Mouse (Mus musculus): ENCODE measurements around the gene Rora. TPM values are rescaled to one million over a fixed set of nuclear protein-coding genes. Genes with fewer than 3 reads are reported as not detected.

Rora gene
- polyA plus RNA-seq, 1 experiment, result 10.7 TPM

GRCm38 (mm10) chr9:68842134-68842892, 188.7 kb downstream of the Rora start:
- H3K4me3 ChIP-seq (ENCODE audit: insufficient read depth, low read depth, low read length), result no peak overlapping the region
- no peak overlapping the region for H3K27ac ChIP-seq (replicated peaks; ENCODE audit: low read depth, low read length)
- no peaks in the 10 kb centered on the region for H3K4me1 ChIP-seq (ENCODE audit: control insufficient read depth, insufficient read depth, insufficient read length, low read length)

- H3K27ac ChIP-seq (replicated peaks; ENCODE audit: low read depth, low read length), result no peak overlapping the region
- no peaks in the 10 kb centered on the region for H3K4me1 ChIP-seq (ENCODE audit: control insufficient read depth, insufficient read depth, insufficient read length, low read length)
- H3K4me3 ChIP-seq (ENCODE audit: insufficient read depth, low read depth, low read length), result no peak overlapping the region
Measured at GRCm38 (mm10) chr9:68845556-68845955, 192.0 kb downstream of the Rora start.

GRCm38 (mm10) chr9:68850321-68850720, 196.7 kb downstream of the Rora start:
- no peaks in the 10 kb centered on the region for H3K4me1 ChIP-seq (ENCODE audit: control insufficient read depth, insufficient read depth, insufficient read length, low read length)
- no peak overlapping the region for H3K27ac ChIP-seq (replicated peaks; ENCODE audit: low read depth, low read length)
- no peak overlapping the region for H3K4me3 ChIP-seq (ENCODE audit: insufficient read depth, low read depth, low read length)

- Histone ChIP-seq H3K4me3 (ENCODE audit: insufficient read depth, low read depth, low read length) (no peak overlapping the region), H3K27ac (replicated peaks; ENCODE audit: low read depth, low read length) (no peak overlapping the region), H3K4me1 (ENCODE audit: control insufficient read depth, insufficient read depth, insufficient read length, low read length) (no peaks in the 10 kb centered on the region)
Measured at GRCm38 (mm10) chr9:68852201-68852600, 198.6 kb downstream of the Rora start.

- H3K4me3 ChIP-seq (ENCODE audit: insufficient read depth, low read depth, low read length), result no peak overlapping the region
- H3K4me1 ChIP-seq (ENCODE audit: control insufficient read depth, insufficient read depth, insufficient read length, low read length), result peaks cover 2% of the 10 kb centered on the region; the same call in 1 of the 2 replicates
- no peak overlapping the region for H3K27ac ChIP-seq (replicated peaks; ENCODE audit: low read depth, low read length)
Measured at GRCm38 (mm10) chr9:68852934-68853333, 199.3 kb downstream of the Rora start.

- Histone ChIP-seq H3K4me3 (ENCODE audit: insufficient read depth, low read depth, low read length) (no peak overlapping the region), H3K4me1 (ENCODE audit: control insufficient read depth, insufficient read depth, insufficient read length, low read length) (peaks cover 5% of the 10 kb centered on the region)
Measured at GRCm38 (mm10) chr9:68859500-68859899, 205.9 kb downstream of the Rora start.

GRCm38 (mm10) chr9:68866317-68866716, 212.7 kb downstream of the Rora start:
- Histone ChIP-seq H3K27ac (replicated peaks; ENCODE audit: low read depth, low read length) (no peak overlapping the region), H3K4me1 (ENCODE audit: control insufficient read depth, insufficient read depth, insufficient read length, low read length) (no peaks in the 10 kb centered on the region), H3K4me3 (ENCODE audit: insufficient read depth, low read depth, low read length) (no peak overlapping the region)

More at GRCm38 (mm10) chr9:68859500-68859899, 205.9 kb downstream of the Rora start:
- no peak overlapping the region for H3K27ac ChIP-seq (replicated peaks; ENCODE audit: low read depth, low read length)

GRCm38 (mm10) chr9:68873838-68874237, 220.3 kb downstream of the Rora start:
- no peak overlapping the region for H3K4me3 ChIP-seq (ENCODE audit: insufficient read depth, low read depth, low read length)
- no peaks in the 10 kb centered on the region for H3K4me1 ChIP-seq (ENCODE audit: control insufficient read depth, insufficient read depth, insufficient read length, low read length)
- no peak overlapping the region for H3K27ac ChIP-seq (replicated peaks; ENCODE audit: low read depth, low read length)

GRCm38 (mm10) chr9:68874544-68874943, 221.0 kb downstream of the Rora start:
- H3K4me3 ChIP-seq (ENCODE audit: insufficient read depth, low read depth, low read length), result no peak overlapping the region
- no peak overlapping the region for H3K27ac ChIP-seq (replicated peaks; ENCODE audit: low read depth, low read length)
- no peaks in the 10 kb centered on the region for H3K4me1 ChIP-seq (ENCODE audit: control insufficient read depth, insufficient read depth, insufficient read length, low read length)

- Histone ChIP-seq H3K27ac (replicated peaks; ENCODE audit: low read depth, low read length) (no peak overlapping the region), H3K4me1 (ENCODE audit: control insufficient read depth, insufficient read depth, insufficient read length, low read length) (no peaks in the 10 kb centered on the region), H3K4me3 (ENCODE audit: insufficient read depth, low read depth, low read length) (no peak overlapping the region)
Measured at GRCm38 (mm10) chr9:68875791-68876190, 222.2 kb downstream of the Rora start.

- Histone ChIP-seq H3K4me1 (ENCODE audit: control insufficient read depth, insufficient read depth, insufficient read length, low read length) (no peaks in the 10 kb centered on the region), H3K27ac (replicated peaks; ENCODE audit: low read depth, low read length) (no peak overlapping the region), H3K4me3 (ENCODE audit: insufficient read depth, low read depth, low read length) (no peak overlapping the region)
Measured at GRCm38 (mm10) chr9:68876289-68876688, 222.7 kb downstream of the Rora start.

GRCm38 (mm10) chr9:68881896-68882295, 228.3 kb downstream of the Rora start:
- Histone ChIP-seq H3K4me1 (ENCODE audit: control insufficient read depth, insufficient read depth, insufficient read length, low read length) (peaks cover 14% of the 10 kb centered on the region), H3K27ac (replicated peaks; ENCODE audit: low read depth, low read length) (no peak overlapping the region), H3K4me3 (ENCODE audit: insufficient read depth, low read depth, low read length) (no peak overlapping the region)

GRCm38 (mm10) chr9:68883005-68883404, 229.4 kb downstream of the Rora start:
- H3K27ac ChIP-seq (replicated peaks; ENCODE audit: low read depth, low read length), result peak overlapping the region; percentile 56; the same call in 1 of the 2 replicates
- peaks cover 14% of the 10 kb centered on the region for H3K4me1 ChIP-seq (ENCODE audit: control insufficient read depth, insufficient read depth, insufficient read length, low read length)
- H3K4me3 ChIP-seq (ENCODE audit: insufficient read depth, low read depth, low read length), result no peak overlapping the region

- peak overlapping the region; percentile 39; the same call in 1 of the 2 replicates for H3K27ac ChIP-seq (replicated peaks; ENCODE audit: low read depth, low read length)
- peaks cover 14% of the 10 kb centered on the region for H3K4me1 ChIP-seq (ENCODE audit: control insufficient read depth, insufficient read depth, insufficient read length, low read length)
- H3K4me3 ChIP-seq (ENCODE audit: insufficient read depth, low read depth, low read length), result no peak overlapping the region
Measured at GRCm38 (mm10) chr9:68883687-68884086, 230.1 kb downstream of the Rora start.

- Histone ChIP-seq H3K4me1 (ENCODE audit: control insufficient read depth, insufficient read depth, insufficient read length, low read length) (peaks cover 14% of the 10 kb centered on the region), H3K27ac (replicated peaks; ENCODE audit: low read depth, low read length) (peak overlapping the region; percentile 87), H3K4me3 (ENCODE audit: insufficient read depth, low read depth, low read length) (peak overlapping the region; percentile 23; the same call in 1 of the 2 replicates)
Measured at GRCm38 (mm10) chr9:68884451-68885035, 231.0 kb downstream of the Rora start.

- peak overlapping the region; percentile 39 for H3K4me3 ChIP-seq (ENCODE audit: insufficient read depth, low read depth, low read length)
- H3K4me1 ChIP-seq (ENCODE audit: control insufficient read depth, insufficient read depth, insufficient read length, low read length), result peaks cover 8% of the 10 kb centered on the region
- H3K27ac ChIP-seq (replicated peaks; ENCODE audit: low read depth, low read length), result no peak overlapping the region
Measured at GRCm38 (mm10) chr9:68888670-68889069, 235.1 kb downstream of the Rora start.
